Mouse (Mus musculus) adrenal gland, postnatal 36 days (tissue): ENCODE measurements around the gene Cacna1s. TPM values are rescaled to one million over a fixed set of nuclear protein-coding genes. Genes with fewer than 3 reads are reported as not detected.
A peak's percentile ranks its signal among the peaks of the same experiment; 100 is the strongest.

Experiments
- DNase-seq, 2 experiments: peaks; one replicate each; pipeline ENCODE4 v3.0.0; 2021; ENCODE audit warnings: mixed read lengths in 1 of 2
- total RNA-seq, 2 experiments: library from RNA; stranded (reverse); gene quantifications; 2 replicates each; pipeline ENCODE4 v1.2.3; 2021

Cacna1s gene
- total RNA-seq, 2 experiments from 2014 or later, result 0.10 to 0.23 TPM

- DNase-seq, result peak in 1 of 2 experiments; percentile 25
Measured at GRCm38 (mm10) chr1:136118875-136119274, 66.3 kb downstream of the Cacna1s start.

GRCm38 (mm10) chr1:136119571-136120262, 67.2 kb downstream of the Cacna1s start:
- DNase-seq, result no peak

GRCm38 (mm10) chr1:136120263-136120603, 67.7 kb downstream of the Cacna1s start:
- DNase-seq, result no peak

- no peak for DNase-seq
Measured at GRCm38 (mm10) chr1:136120785-136121184, 68.2 kb downstream of the Cacna1s start.

- DNase-seq, result no peak
Measured at GRCm38 (mm10) chr1:136122030-136122429, 69.5 kb downstream of the Cacna1s start.

GRCm38 (mm10) chr1:136126159-136126765, 73.7 kb downstream of the Cacna1s start:
- no peak for DNase-seq

- DNase-seq, result peak; percentile 87 to 89
Measured at GRCm38 (mm10) chr1:136126895-136127294, 74.3 kb downstream of the Cacna1s start.

- DNase-seq, result no peak
Measured at GRCm38 (mm10) chr1:136127856-136128255, 75.3 kb downstream of the Cacna1s start.

GRCm38 (mm10) chr1:136128416-136128815, 75.9 kb downstream of the Cacna1s start:
- DNase-seq, result no peak

- DNase-seq, result peak; percentile 62 to 64
Measured at GRCm38 (mm10) chr1:136128944-136129589, 76.5 kb downstream of the Cacna1s start.

GRCm38 (mm10) chr1:136130107-136130506, 77.6 kb downstream of the Cacna1s start:
- no peak for DNase-seq

- peak; percentile 91 to 95 for DNase-seq
Measured at GRCm38 (mm10) chr1:136130951-136131558, 78.5 kb downstream of the Cacna1s start, which contains the start of gene Kif21b. TSS of gene Kif21b (plus strand) at chr1:136131389.

- DNase-seq, result peak in 1 of 2 experiments; percentile 44
Measured at GRCm38 (mm10) chr1:136131603-136132291, 79.2 kb downstream of the Cacna1s start.

GRCm38 (mm10) chr1:136132386-136133201, 80.0 kb downstream of the Cacna1s start:
- DNase-seq, result no peak

GRCm38 (mm10) chr1:136133570-136134240, 81.2 kb downstream of the Cacna1s start:
- DNase-seq, result no peak

GRCm38 (mm10) chr1:136134547-136134946, 82.0 kb downstream of the Cacna1s start:
- no peak for DNase-seq

GRCm38 (mm10) chr1:136135046-136135445, 82.5 kb downstream of the Cacna1s start:
- DNase-seq, result peak in 1 of 2 experiments; percentile 37

- DNase-seq, result no peak
Measured at GRCm38 (mm10) chr1:136135777-136136444, 83.4 kb downstream of the Cacna1s start.

- no peak for DNase-seq
Measured at GRCm38 (mm10) chr1:136136547-136136946, 84.0 kb downstream of the Cacna1s start.

- peak in 1 of 2 experiments; percentile 21 for DNase-seq
Measured at GRCm38 (mm10) chr1:136137071-136137531, 84.6 kb downstream of the Cacna1s start.
